In genomic region chr14:25609355-25609754, GRCm38 (mm10) we compare ENCODE assay signal across 8 mouse cellular contexts.
DNase-seq lines count a peak whose midpoint lies in the region; ATAC-seq and TF ChIP-seq lines count a peak whose summit lies in the region.

No protein-coding gene starts in this region.

- H3K4me2 ChIP-seq in limb, embryonic 14.5 days (replicated peaks; ENCODE audit: low read depth, low read length, severe bottlenecking), result 0 out of 2 replicates have a peak overlapping the region, but pooled peaks have one; percentile 15

- H3K27me3 ChIP-seq in cerebellum, adult 2 months (ENCODE audit: control insufficient read depth, insufficient read depth, low read length), result no peaks in the 10 kb centered on the region
- H3K27me3 ChIP-seq in limb, embryonic 14.5 days (ENCODE audit: control insufficient read depth, insufficient read depth, low read length), result no peaks in the 10 kb centered on the region

- H3K4me1 ChIP-seq in cerebellum, adult 2 months (ENCODE audit: control insufficient read depth, insufficient read depth, low read length), result peaks cover 36% of the 10 kb centered on the region
- peaks cover 67% of the 10 kb centered on the region for H3K4me1 ChIP-seq in limb, embryonic 14.5 days (ENCODE audit: control insufficient read depth, insufficient read depth, low read length)

- TF ChIP-seq POLR2A in cerebellum, adult 2 months (IDR thresholded peaks at IDR 0.05; ENCODE audit: borderline replicate concordance, insufficient read depth, low read length), result no peak
- no peak for TF ChIP-seq POLR2A in limb, embryonic 14.5 days (IDR thresholded peaks at IDR 0.05; ENCODE audit: borderline replicate concordance, extremely low read depth, insufficient read depth, insufficient read length)

- peaks cover 5% of the 10 kb centered on the region for H3K36me3 ChIP-seq in limb, embryonic 14.5 days (ENCODE audit: control insufficient read depth, insufficient read depth, low read length)

- DNase-seq in cerebellum, adult 2 months, result no peak
- no peak for DNase-seq in cerebellum, postnatal 14 days
- peak; percentile 36 to 44 for DNase-seq in spleen, adult 18-20 months
- no peak for DNase-seq in spleen, postnatal 14 days (ENCODE audit: low spot score in 2 of 2)
- DNase-seq in limb, embryonic 14.5 days (ENCODE audit: low spot score), result no peak
- DNase-seq in thymus, postnatal 0 days (ENCODE audit: low spot score), result peak; percentile 70
- DNase-seq in cerebellum, adult 8-10 months, result no peak
- DNase-seq in retina, postnatal 1 day, result no peak

- H3K9me3 ChIP-seq in limb, embryonic 14.5 days (ENCODE audit: control insufficient read depth, low read length), result no peaks in the 10 kb centered on the region

- 71% methylated on average over 7 of the region's 7 CpGs for WGBS in cerebellum, adult 2 months
- 76% methylated on average over 7 of the region's 7 CpGs for WGBS in limb, embryonic 14.5 days

- 0 out of 2 replicates have a peak overlapping the region, but pooled peaks have one; percentile 11 for H3K27ac ChIP-seq in cerebellum, adult 2 months (ENCODE audit: insufficient read depth, low read length)
- H3K27ac ChIP-seq in limb, embryonic 14.5 days (replicated peaks; ENCODE audit: low read depth, low read length), result no peak overlapping the region

- no peak for ATAC-seq in limb, embryonic 14.5 days (ENCODE audit: low FRiP score, low read depth)

- no peak overlapping the region for H3K4me3 ChIP-seq in cerebellum, adult 2 months (replicated peaks; ENCODE audit: insufficient read depth, low read depth, low read length)
- H3K4me3 ChIP-seq in limb, embryonic 14.5 days (replicated peaks; ENCODE audit: low read length), result no peak overlapping the region

- no peak for TF ChIP-seq CTCF in cerebellum, adult 2 months (IDR thresholded peaks at IDR 0.05; ENCODE audit: borderline replicate concordance, insufficient read depth, low read depth, low read length)

- no peak overlapping the region for H3K9ac ChIP-seq in limb, embryonic 14.5 days (ENCODE audit: low read depth, low read length, severe bottlenecking)

Comparison
In these comparisons a context has a peak if more than half of its experiments do, and no peak if none do; other contexts are left out.
1. DNase-seq: peak in spleen, adult 18-20 months (2 of 2) and thymus, postnatal 0 days (single experiment); none in cerebellum, adult 2 months (0 of 2), cerebellum, postnatal 14 days (0 of 2), spleen, postnatal 14 days (0 of 2), limb, embryonic 14.5 days (single experiment), cerebellum, adult 8-10 months (single experiment) and retina, postnatal 1 day (single experiment).